Mouse (Mus musculus) midbrain, embryonic 16.5 days (tissue): ENCODE data around the gene Ephx3. TPM values are rescaled to one million over a fixed set of nuclear protein-coding genes. Genes with fewer than 3 reads are reported as not detected.

Source experiments
- ATAC-seq: fragments of 200-750 bp; cut with Nextera tagmentation; 2 replicates; pipeline ENCODE4 v1.8.0; 2017; ENCODE audit warnings: moderate TSS enrichment
- H3K27ac ChIP-seq: fragments of 300-500 bp; sonication (generic); 2 replicates; pipeline ENCODE4 v1.5.1; 2014; ENCODE audit warnings: mild to moderate bottlenecking, low read length, mixed read lengths
- H3K27me3 ChIP-seq: fragments of 300-500 bp; sonication (generic); 2 replicates; pipeline ENCODE4 v1.6.1; 2014; ENCODE audit warnings: low read depth, low read length, mixed read lengths; ENCODE audit not compliant: control insufficient read depth, insufficient read depth
- H3K36me3 ChIP-seq: fragments of 300-500 bp; sonication (generic); 2 replicates; pipeline ENCODE4 v1.6.1; 2014; ENCODE audit warnings: mild to moderate bottlenecking, low read length, moderate library complexity, mixed read lengths; ENCODE audit not compliant: control insufficient read depth, insufficient read depth
- H3K4me1 ChIP-seq: fragments of 300-500 bp; sonication (generic); 2 replicates; pipeline ENCODE4 v1.6.1; 2014; ENCODE audit warnings: mild to moderate bottlenecking, low read length, mixed read lengths; ENCODE audit not compliant: control insufficient read depth, insufficient read depth
- H3K4me2 ChIP-seq: fragments of 300-500 bp; sonication (generic); 2 replicates; pipeline ENCODE4 v1.6.1; 2014; ENCODE audit warnings: mild to moderate bottlenecking, low read length, mixed read lengths
- H3K4me3 ChIP-seq: fragments of 300-500 bp; sonication (generic); 2 replicates; pipeline ENCODE4 v1.5.1; 2014; ENCODE audit warnings: low read depth, mild to moderate bottlenecking, low read length, moderate library complexity, mixed read lengths
- H3K9ac ChIP-seq: fragments of 300-500 bp; sonication (generic); 2 replicates; pipeline ENCODE4 v1.6.1; 2014; ENCODE audit warnings: low read depth, low read length, mixed read lengths
- H3K9me3 ChIP-seq: fragments of 300-500 bp; sonication (generic); replicated peaks from 2 replicates; pipeline ENCODE4 v1.6.1; 2014; ENCODE audit warnings: mild to moderate bottlenecking, low read length, mixed read lengths; ENCODE audit not compliant: control insufficient read depth, poor library complexity, severe bottlenecking
- WGBS: fragments of 180-500 bp; shearing (Covaris S2); extraction: QIAGEN DNeasy Blood & Tissue Kit; methylation state at CpG from one replicate; pipeline ENCODE4 v1.1.7; 2014; 5-methylcytosine and 5-hydroxymethylcytosine counted together
- polyA plus RNA-seq: library from polyadenylated mRNA; unstranded; fragments of >200 nt; fragmentation: Nextera tagmentation; extraction: Ambion mirVana; gene quantifications from 2 replicates; pipeline ENCODE4 v1.2.1, GENCODE M21; 2015

Gene Ephx3
- polyA plus RNA-seq, 1 experiment from 2014 or later = 0.24 TPM

DNA sequence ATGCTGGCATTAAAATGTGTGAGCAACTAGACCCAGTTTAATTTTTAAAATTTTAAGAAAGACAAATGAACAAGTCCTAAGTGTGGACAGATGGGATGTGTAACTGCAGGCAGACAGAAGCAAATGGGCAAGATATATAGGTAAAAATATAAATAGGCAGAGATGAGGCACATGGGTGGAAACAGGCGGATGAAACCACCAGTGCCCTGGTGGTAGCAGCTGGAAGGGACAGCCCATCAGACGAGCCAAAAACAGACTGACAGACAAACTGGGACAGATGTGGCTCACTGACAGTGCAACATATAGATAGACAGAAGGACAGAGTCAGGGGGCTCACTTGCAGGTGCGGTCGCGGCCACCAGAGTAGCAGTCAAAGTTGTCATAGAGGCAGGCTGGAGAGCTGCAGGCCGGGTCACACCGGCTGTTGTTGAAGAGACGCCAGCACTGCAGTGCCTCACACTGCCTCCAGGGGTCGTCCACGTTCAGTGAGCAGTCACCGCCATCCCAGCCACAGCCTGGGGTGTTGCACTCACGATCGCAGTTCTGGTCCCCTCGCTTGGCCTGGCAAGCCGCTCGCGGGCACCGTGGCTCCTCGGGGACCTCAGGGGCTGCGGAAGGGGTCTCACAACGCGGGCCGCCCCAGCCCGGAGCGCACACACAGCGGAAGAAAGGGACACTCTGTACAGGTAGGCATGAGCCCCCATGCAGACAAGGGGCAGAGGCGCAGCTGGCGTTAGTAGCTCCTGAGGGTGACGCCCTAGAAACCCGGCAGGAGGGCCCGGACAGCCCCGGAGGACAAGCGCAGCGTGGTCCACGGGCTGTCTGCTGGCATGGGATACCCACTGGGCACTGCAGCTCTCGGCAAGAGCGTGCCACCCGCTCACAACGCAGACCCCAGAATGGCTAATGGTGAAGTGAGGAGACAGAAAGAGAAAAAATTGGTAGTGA is 46.2 kb downstream of the Ephx3 start:
- peak; percentile 74; the same call in 1 of the 2 replicates for ATAC-seq
- peak overlapping the region; percentile 39 for H3K4me3 ChIP-seq
- peak overlapping the region; percentile 60 for H3K9ac ChIP-seq
- H3K36me3 ChIP-seq = 0 out of 2 replicates have a peak, but pooled peaks cover 2% of the 10 kb centered on the region
- H3K4me2 ChIP-seq = peak overlapping the region; percentile 56
- WGBS = 25% methylated on average over 39 of the region's 39 CpGs
- H3K9me3 ChIP-seq = no peaks in the 10 kb centered on the region
- H3K27me3 ChIP-seq = no peaks in the 10 kb centered on the region
- H3K4me1 ChIP-seq = no peaks in the 10 kb centered on the region; the same call in 1 of the 2 replicates
- 0 out of 2 replicates have a peak overlapping the region, but pooled peaks have one; percentile 17 for H3K27ac ChIP-seq

- H3K36me3 ChIP-seq = 0 out of 2 replicates have a peak, but pooled peaks cover 2% of the 10 kb centered on the region
- no peaks in the 10 kb centered on the region for H3K9me3 ChIP-seq
- no peak overlapping the region for H3K4me3 ChIP-seq
- no peaks in the 10 kb centered on the region; the same call in 1 of the 2 replicates for H3K4me1 ChIP-seq
- H3K27ac ChIP-seq = no peak overlapping the region
- WGBS = 96% methylated on average over 1 of the region's 1 CpGs
- no peak overlapping the region for H3K4me2 ChIP-seq
- H3K9ac ChIP-seq = no peak overlapping the region
- no peaks in the 10 kb centered on the region for H3K27me3 ChIP-seq
- no peak for ATAC-seq
These were observed 47.1 kb downstream of the Ephx3 start for GRCm38 (mm10) chr17:32142234-32142633.

Other genes with a start within 250 kb of the Ephx3 start
- gene Rrp1b, start 153.4 kb downstream of the Ephx3 start, polyA plus RNA-seq = 42.5 and 44.9 TPM in 2 replicates
- 0.65 and 0.76 TPM in 2 replicates for gene Hsf2bp, start 153.2 kb downstream of the Ephx3 start, polyA plus RNA-seq
- gene Notch3, start 22.7 kb downstream of the Ephx3 start, polyA plus RNA-seq = 6.9 TPM in 2 replicates
- gene Brd4, start 95.2 kb upstream of the Ephx3 start, polyA plus RNA-seq = 84.3 and 84.6 TPM in 2 replicates
- 101 and 109 TPM in 2 replicates for gene Akap8, start 131.7 kb upstream of the Ephx3 start, polyA plus RNA-seq
- gene Akap8l, start 161.1 kb upstream of the Ephx3 start, polyA plus RNA-seq = 160 and 166 TPM in 2 replicates
- 41.3 and 41.4 TPM in 2 replicates for gene Wiz, start 199.9 kb upstream of the Ephx3 start, polyA plus RNA-seq
- 0.55 and 1.0 TPM in 2 replicates for gene Rasal3, start 214.0 kb upstream of the Ephx3 start, polyA plus RNA-seq
- not detected in 2 replicates for gene Pglyrp2, start 234.6 kb upstream of the Ephx3 start, polyA plus RNA-seq